Mouse (Mus musculus): ENCODE data around the gene Prkce. TPM values are rescaled to one million over a fixed set of nuclear protein-coding genes. Genes with fewer than 3 reads are reported as not detected.

The Prkce gene
- total RNA-seq, 2 experiments from 2014 or later: 22.8 to 31.8 TPM

- DNase-seq: no peak
Observed at GRCm38 (mm10) chr17:86487450-86487849, 319.9 kb downstream of the Prkce start.

DNA sequence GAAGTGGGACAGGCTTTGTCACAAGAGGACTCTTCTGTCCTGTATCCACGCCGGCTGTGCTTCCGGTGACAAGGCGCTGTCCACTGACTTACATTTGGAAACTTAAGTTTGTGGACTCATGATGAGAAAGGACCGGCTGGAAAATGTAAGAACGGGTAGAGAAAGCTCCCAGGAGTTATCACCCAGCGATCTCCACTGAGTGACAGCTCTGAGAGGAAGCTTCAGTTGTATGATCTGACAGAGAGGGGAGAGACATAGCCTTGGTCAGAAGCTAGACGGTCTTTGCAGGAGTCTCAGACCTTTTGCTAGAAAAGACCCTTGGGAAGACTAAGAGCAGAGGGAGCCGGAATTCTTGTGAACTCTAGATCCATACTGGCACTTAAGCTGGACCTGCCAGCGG lies 322.2 kb downstream of the Prkce start:
- DNase-seq: no peak

DNA sequence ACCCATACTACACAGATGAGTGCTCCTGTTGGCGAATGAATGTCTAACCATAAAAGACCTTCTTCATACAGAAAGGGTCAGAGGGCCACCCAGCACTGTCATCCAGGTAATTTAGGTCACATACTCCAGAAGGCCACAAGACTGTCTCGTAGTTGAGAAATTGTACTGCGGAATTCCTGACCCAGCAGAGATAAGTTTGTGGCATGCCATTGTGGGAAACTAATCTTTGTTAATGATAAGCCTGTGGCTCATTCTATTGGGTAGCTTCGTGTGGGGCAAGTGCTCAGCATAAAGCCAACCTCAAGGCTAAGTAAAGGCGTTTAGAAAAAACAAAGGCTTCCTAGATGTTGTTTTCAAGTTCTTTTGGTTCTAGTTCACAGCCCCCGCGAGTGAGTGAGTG lies 324.8 kb downstream of the Prkce start:
- no peak for DNase-seq

DNA sequence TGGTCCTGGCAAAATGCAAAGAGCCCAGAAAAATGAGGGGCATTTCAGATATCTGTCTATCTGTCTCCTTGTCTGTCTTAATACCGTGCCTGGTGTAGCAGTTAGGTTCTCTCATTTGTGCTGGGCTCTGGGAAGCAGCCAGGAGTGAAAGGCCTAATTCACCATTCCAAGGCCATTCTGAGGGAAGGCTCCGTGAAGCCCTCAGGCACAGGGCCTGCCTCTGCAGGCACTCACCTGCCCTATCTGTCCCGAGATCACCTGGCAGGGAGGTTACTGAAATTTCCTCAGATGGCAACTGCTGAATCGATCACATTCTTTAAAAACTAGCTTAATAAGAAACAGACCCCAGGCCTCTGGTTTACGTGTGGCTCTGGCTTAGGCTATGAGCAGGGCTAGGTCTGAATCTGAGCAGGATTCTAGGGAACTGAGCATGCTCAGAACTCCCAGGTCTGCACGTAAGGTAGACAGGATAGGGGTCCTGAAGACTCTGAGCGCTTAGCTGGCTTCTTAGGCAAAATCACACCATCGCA lies 326.4 kb downstream of the Prkce start:
- no peak for DNase-seq

DNA sequence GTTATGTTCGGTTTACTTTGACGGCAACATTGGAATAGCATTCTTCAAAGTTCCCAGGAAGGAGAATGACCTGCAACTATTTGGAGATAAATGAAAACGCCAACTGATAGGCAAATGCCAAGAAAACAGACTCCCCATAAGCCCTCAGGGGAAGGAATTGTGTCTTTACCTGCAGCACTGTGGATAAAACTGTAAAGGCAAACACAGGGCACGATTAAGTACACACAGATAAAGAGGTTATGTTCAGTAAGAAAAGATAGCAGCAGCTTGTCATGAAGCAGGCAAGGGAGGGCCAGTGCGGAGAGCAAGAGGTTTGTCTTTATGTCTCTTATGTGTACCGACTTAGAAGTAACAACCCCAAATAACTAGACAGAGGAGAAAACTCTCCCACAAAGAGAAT lies 326.9 kb downstream of the Prkce start:
- no peak for DNase-seq

- DNase-seq: no peak
Observed at GRCm38 (mm10) chr17:86494895-86495294, 327.3 kb downstream of the Prkce start.

DNA sequence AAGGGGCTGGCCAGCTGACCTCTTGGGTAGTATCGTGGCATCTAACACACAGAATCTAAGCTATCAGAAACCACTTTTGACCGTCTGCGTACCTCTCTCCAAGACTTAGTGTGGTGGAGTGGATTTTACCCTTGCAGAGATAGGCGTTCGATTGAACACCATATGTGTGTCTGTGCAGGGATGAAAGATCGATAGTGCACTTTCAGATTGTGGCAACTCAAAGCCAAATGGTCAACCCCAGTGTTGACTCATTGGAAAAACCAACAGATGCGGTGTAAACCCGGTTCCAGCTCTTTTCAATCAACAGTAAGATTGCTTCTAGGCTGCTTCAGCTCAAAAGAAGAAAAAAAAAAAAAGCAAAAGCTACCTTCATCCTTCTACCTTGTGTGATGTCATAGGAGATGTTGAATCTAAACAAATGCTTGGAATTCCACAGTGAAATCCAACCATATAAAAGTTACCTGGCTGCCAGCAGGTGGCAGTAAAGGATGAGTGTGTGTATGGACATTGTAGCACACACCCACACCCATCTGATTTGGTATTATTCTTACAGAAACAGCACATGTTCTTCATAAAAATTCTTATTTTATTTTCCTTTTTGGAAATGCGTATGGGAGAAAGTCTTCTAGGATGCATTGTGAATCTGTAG lies 328.7 kb downstream of the Prkce start:
- peak; percentile 60 for DNase-seq

DNA sequence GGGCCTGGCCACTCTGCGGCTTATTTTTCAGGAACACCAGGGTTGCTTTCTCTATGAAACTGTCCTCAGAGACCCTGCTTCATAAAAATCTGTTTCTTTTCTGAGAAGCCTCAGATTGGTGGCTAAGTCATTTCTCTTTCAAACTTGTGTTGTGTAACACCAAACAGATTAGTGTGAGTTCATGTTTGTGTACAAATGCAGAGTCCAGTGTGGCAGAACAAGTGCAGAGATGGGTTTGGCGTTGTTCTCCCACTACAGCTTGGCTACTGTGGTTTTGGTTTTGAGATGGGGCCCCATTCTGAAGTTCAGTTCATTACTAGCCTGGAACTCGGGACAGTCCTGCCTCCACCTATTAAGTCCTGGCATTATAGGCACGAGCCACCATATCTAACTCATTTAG lies 329.7 kb downstream of the Prkce start:
- no peak for DNase-seq

DNA sequence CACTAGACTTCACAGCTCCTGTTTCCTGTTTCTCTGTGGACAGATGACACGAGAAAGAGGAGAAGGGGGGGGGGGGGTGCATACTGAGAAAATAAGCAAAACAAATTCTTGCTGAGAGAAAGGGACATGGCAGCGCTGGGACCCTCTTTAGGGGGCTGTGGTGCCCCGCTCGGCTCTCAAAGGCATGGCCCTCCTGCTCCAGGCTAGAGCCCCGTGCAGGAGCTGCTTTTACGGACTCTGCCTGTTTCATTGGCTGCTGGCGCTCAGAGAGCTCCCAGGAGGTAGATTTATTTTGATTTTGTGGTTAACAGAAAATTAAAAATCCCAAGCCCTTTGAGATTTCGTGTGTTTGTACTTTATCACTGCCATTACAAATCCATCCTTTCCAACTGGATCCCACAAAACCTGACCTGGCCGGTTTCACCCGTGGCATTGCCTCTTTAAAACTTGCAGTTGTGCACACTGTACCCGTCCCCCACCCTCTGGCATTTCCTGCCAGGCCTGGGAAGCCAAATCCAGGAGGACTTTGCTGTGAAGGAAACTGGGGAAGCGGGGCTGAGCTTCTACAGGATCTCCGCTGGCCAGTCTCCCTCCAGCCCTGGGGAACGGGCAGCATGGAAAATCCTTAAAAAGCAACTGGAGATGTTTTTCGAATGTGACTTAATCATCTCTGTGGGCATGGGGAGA lies 331.9 kb downstream of the Prkce start:
- peak; percentile 58 for DNase-seq

- no peak for DNase-seq
Observed at GRCm38 (mm10) chr17:86501393-86501792, 333.8 kb downstream of the Prkce start.

DNA sequence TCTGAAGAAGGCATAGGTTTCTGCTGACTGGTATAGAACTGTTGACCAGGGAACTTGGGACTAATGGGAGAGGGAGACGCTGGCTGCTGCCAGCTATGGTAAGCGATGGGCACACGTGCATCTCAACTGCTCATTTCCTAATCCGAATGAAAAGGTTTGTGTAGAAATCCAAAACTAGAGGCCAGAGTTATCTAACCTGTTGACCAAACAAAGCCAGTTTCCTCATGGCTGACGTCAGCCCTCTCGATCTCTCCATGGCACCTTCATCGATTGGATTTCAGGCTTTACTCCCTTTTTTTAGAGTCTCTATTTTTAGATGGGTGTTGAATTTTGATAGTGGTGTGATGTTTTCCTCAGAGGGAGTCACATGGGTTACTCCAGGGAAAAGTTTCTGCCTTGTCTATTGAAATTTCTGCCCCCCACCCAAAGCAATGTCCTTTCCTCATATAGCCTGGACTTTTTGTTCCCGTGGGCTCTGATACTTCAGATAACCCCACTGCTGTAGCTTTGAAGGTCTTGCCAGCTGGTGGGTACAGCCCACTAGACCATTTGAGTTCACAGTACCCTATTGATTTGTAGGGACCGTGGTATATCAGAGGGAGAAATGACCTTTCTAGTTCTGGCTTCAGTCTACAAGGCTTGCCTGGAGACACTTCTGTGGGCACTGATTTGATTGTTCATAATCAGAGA lies 335.8 kb downstream of the Prkce start:
- no peak for DNase-seq

GRCm38 (mm10) chr17:86505183-86505631 lies 337.6 kb downstream of the Prkce start, which contains the start of gene Gm10309:
Gene Gm10309, minus strand, starts transcription at chr17:86505232.
- DNase-seq: peak; percentile 74

DNA sequence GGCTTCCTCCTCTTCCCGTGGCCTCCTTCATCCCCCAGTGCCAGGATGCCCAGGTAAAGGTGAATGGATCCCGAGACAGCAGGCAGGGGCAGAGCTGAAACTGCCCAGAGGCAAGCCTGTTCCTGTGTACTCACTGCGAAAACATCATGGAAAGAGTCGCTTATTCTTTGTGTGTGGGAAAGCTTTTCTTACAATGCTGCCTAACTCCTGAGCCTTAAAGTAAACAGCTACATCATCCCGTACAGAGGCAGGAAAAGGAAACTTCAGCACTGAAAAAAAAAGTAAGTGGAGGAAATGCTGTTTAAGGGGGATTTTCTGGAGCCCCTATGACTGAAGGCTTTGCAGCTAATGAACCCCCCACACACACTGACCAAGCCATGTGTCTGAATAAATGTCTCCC lies 339.3 kb downstream of the Prkce start:
- no peak for DNase-seq

- DNase-seq: peak; percentile 65
Observed at GRCm38 (mm10) chr17:86507342-86508211, 340.0 kb downstream of the Prkce start.

DNA sequence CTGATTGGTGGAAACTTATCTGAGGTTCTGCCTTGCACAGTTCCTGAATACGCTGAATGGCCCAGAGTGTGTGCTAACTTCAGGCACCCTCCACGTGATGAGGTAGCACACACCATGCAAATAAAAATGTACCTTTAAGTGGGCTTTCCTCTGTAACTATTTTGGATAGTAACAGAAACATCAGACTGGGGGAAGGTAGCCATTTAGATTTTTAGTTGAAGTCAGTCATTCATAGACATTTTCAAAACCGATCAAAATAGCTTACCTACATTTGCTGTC lies 340.6 kb downstream of the Prkce start:
- DNase-seq: no peak

DNA sequence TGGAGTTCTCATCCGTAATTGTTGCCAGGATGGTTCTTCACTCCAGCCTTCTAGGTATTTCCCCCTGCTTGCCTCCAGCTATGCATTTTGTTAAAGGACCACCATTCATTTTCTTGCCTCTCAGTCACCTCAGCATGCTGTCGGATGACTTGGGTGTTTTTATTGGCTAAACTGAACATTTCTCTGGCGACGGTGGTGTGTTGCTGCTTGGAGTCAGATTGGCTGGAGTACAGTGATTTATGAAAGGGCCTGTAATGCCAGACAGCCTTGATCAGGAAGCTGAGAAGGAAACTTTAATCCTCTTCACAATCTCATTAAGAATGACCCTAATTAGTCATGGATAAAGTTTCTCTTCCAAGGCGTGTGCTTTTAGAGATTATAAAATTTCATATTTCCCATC lies 342.3 kb downstream of the Prkce start:
- DNase-seq: no peak

- DNase-seq: no peak
Observed at GRCm38 (mm10) chr17:86514974-86515620, 347.5 kb downstream of the Prkce start.

DNA sequence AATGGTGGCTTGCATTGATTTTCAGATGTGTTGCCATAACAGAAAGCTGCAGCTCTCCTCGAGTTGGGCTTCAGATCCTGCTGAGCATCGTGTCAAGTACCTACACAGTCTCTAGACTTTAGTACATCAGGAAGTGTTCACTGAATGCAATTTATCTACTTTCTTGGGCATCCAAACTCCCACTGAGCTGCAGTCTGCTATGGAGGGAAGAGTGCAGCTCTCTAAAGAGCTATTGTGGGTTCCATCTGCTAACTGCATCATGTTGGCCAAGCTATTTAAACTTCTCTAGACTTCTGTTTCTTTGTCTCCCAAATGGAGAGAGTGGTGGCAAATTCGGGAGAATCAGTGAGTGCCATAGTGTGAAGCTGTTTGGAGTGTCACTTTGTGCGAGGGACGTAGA lies 349.0 kb downstream of the Prkce start:
- no peak for DNase-seq

DNA sequence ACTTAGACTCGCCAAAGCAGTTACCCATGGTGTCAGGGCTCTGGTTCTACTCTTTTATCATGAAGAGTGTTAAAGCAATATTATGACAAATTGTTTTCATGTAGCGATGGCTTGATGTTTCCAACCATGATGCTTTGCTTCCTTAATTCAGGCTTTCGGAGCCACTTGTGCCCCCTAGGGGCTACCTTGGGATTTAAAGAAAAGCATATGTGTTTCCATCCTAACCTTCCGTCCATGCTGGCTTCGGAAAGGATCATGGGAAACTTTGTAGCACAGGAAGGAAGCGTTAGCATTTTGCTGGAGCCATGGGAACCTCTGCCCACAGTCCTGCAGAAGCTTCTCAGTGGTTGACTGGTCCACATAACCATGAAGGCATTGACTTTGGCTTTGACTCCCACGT lies 351.0 kb downstream of the Prkce start:
- no peak for DNase-seq

DNA sequence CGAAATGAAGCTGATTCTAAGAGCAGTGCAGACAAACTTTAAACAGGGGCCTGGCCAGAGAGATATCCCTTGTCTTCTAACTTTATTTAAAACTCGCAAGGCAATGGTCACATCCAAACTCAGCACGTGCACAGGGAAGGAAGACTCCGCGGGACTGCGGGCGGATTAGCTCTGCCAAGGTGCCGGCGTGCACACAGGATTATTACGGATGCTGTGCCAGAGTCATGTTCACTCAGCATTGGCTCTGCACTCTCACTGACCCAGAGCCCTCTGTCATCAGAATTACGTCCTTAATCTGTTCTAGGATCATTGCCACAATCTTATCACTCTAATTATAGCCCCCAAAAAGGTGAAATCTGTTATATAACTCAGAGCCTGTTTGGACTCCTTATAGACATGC lies 353.7 kb downstream of the Prkce start:
- DNase-seq: no peak

DNA sequence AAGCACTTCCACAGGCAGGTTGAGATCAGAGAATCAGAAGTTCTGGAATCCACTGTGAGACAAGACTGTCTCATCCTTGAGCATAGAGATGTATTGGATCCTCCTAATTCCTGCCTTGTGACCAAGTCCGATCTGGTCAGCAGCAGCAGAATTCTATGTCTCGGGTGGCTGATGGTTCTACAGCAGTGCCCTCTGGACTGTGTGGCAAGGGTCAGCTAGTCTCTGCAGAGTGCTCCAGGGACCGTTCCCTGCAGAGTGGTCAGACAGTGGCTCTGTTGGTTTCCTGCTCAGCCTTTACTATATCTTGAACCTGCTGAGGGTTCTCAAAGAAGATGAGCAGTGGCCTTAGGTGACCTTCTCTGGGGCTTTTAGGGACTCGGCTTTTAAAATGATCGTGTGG lies 355.1 kb downstream of the Prkce start:
- DNase-seq: no peak

GRCm38 (mm10) chr17:86523374-86523773 lies 355.8 kb downstream of the Prkce start:
- no peak for DNase-seq

Data from adrenal gland, postnatal 10 days (tissue).